Mouse (Mus musculus) stomach, embryonic 15.5 days (tissue): ENCODE measurements at regions not wholly inside any gene's neighbourhood (a gene's known extent, or its start where the extent isn't known, plus 50 kb on each side); places are given as distances from the start of the nearest gene placed in this dataset.

Experiments
- ATAC-seq: fragments of 200-750 bp; cut with Nextera tagmentation; 2 replicates; pipeline ENCODE4 v1.8.0; 2017; ENCODE audit warnings: low read depth, moderate number of reproducible peaks, moderate TSS enrichment; ENCODE audit not compliant: insufficient read depth, low FRiP score
- H3K27ac ChIP-seq: fragments of 300-500 bp; sonication (generic); 2 replicates; pipeline ENCODE4 v1.5.1; 2015; ENCODE audit warnings: mild to moderate bottlenecking, inconsistent platforms
- H3K27me3 ChIP-seq: fragments of 300-500 bp; sonication (generic); replicated peaks from 2 replicates; pipeline ENCODE4 v1.6.1; 2015; ENCODE audit warnings: inconsistent platforms
- H3K36me3 ChIP-seq: fragments of 300-500 bp; sonication (generic); 2 replicates; pipeline ENCODE4 v1.6.1; 2015; ENCODE audit warnings: inconsistent platforms
- H3K4me1 ChIP-seq: fragments of 300-500 bp; sonication (generic); 2 replicates; pipeline ENCODE4 v1.6.1; 2015; ENCODE audit warnings: inconsistent platforms
- H3K4me2 ChIP-seq: fragments of 300-500 bp; sonication (generic); 2 replicates; pipeline ENCODE4 v1.6.1; 2015; ENCODE audit warnings: mild to moderate bottlenecking, inconsistent platforms
- H3K4me3 ChIP-seq: fragments of 300-500 bp; sonication (generic); replicated peaks from 2 replicates; pipeline ENCODE4 v1.5.1; 2015; ENCODE audit warnings: inconsistent platforms
- H3K9ac ChIP-seq: fragments of 300-500 bp; sonication (generic); 2 replicates; pipeline ENCODE4 v1.6.1; 2015; ENCODE audit warnings: inconsistent platforms
- H3K9me3 ChIP-seq: fragments of 300-500 bp; sonication (generic); 2 replicates; pipeline ENCODE4 v1.6.1; 2016; ENCODE audit warnings: inconsistent platforms
- WGBS: fragments of 180-500 bp; shearing (Covaris S2); methylation state at CpG from one replicate; pipeline ENCODE4 v1.1.7; 2015; 5-methylcytosine and 5-hydroxymethylcytosine counted together

DNA sequence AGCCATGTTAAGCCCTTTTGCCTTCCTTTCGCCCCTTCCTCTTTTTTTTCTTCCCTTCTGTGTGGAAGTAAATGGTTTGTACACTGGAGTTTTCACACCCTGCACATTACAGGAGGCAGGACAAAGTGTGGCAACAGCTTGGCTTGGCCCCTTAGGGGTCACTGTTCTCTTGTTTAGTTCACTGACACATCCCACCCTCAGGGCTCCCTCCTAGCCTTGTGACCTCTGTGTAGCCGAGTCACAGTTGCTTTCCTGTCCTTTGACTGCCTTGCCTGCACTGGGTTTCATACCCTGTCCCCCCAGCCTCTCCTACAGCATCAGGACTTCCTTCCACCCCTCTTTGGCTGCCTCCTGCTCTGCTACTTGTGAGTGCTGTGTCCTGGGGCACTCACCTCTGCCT is 835.6 kb upstream of the Car8 start:
- no peak overlapping the region for H3K4me2 ChIP-seq
- no peaks in the 10 kb centered on the region for H3K36me3 ChIP-seq
- H3K9me3 ChIP-seq: no peaks in the 10 kb centered on the region
- H3K4me3 ChIP-seq: no peak overlapping the region
- no peaks in the 10 kb centered on the region for H3K27me3 ChIP-seq
- H3K27ac ChIP-seq: no peak overlapping the region
- H3K4me1 ChIP-seq: no peaks in the 10 kb centered on the region
- 60% methylated on average over 2 of the region's 2 CpGs for WGBS
- no peak for ATAC-seq
- no peak overlapping the region for H3K9ac ChIP-seq

DNA sequence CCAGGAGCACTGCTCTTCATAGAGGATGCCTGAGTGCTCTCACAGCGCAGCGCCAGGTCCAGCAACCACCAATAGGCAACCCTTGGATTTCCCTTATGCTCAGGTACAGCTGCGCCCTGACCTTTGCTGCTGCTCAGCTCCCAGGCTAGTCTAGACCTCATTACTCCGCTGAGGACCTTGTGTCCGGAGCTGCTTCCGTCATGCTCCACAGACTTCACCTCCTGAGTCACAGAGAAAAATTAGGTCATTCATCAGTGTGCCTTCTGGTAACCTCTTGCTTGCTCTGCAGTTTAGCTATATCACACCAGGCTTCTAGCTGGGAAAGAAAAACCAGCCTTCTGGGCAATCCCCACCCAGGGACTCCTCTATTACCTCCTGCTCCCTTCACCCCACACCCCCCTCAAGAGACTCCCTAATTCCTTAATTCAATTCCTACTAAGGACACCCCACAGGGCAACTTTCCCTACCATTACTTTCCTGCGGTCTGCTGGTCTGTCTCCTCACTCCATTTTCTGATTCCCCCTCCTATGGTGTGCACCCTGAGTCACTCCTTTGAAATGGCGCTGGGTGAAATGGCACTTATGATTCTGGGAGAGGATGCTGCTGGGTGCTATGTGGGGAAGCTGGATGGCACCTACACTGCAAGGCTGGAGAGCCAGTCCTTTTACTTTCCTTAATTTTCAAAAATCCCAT is 835.0 kb upstream of the Car8 start:
- H3K27ac ChIP-seq: no peak overlapping the region
- no peaks in the 10 kb centered on the region for H3K27me3 ChIP-seq
- no peak overlapping the region for H3K9ac ChIP-seq
- H3K9me3 ChIP-seq: no peaks in the 10 kb centered on the region
- H3K4me1 ChIP-seq: no peaks in the 10 kb centered on the region
- no peak for ATAC-seq
- H3K36me3 ChIP-seq: no peaks in the 10 kb centered on the region
- 71% methylated on average over 8 of the region's 8 CpGs for WGBS
- H3K4me2 ChIP-seq: no peak overlapping the region
- no peak overlapping the region for H3K4me3 ChIP-seq

DNA sequence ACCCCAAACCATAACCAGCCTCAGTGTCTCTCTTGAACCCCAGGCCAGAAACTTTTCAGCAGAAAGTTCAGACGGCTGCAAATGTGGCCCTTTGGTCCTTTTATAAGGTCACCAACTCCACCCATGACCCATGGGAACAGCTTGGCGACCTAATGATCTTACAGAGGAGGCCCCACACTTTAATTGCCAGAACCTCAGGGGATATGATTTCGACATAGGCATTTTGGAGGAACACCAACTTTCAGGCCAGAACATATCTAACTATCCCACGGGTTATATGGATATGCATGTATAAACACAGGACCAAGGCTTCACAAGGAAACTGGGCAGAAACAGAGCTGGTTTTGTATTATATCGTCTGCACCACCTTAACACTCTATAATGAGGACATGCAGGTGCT is 833.5 kb upstream of the Car8 start:
- ATAC-seq: no peak
- Histone ChIP-seq H3K36me3 (no peaks in the 10 kb centered on the region), H3K27me3 (no peaks in the 10 kb centered on the region), H3K27ac (no peak overlapping the region), H3K4me2 (no peak overlapping the region), H3K9me3 (no peaks in the 10 kb centered on the region), H3K9ac (no peak overlapping the region), H3K4me3 (no peak overlapping the region), H3K4me1 (no peaks in the 10 kb centered on the region)
- WGBS: 54% methylated on average over 5 of the region's 5 CpGs

DNA sequence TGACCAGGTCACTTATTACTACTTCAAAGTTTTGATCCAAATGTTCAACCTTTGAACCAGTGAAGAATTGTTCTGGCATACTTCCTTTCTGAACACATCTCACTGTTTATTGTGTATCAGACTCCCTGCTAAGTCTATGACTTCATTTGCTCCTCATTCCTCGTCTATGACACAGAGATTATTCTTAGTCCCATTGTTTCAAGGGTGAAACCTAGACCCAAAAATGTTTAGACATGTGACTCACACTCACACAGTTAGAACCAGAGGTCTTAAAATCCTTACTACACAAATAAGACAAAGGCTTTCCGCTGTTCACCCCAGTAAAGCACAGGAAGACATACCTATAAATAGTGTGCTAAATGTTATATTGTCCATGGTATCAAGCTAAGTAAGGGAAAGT is 829.0 kb upstream of the Car8 start:
- no peak for ATAC-seq
- H3K27ac ChIP-seq: no peak overlapping the region
- whole genome bisulfite sequencing: 66% methylated on average over 2 of the region's 2 CpGs

GRCm38 (mm10) chr4:9065981-9066815 is 827.4 kb upstream of the Car8 start:
- H3K27ac ChIP-seq: no peak overlapping the region
- no peak overlapping the region for H3K4me3 ChIP-seq
- no peak overlapping the region for H3K9ac ChIP-seq
- no peaks in the 10 kb centered on the region for H3K36me3 ChIP-seq
- 69% methylated on average over 10 of the region's 10 CpGs for WGBS
- H3K9me3 ChIP-seq: no peaks in the 10 kb centered on the region
- no peak for ATAC-seq
- H3K4me1 ChIP-seq: no peaks in the 10 kb centered on the region
- H3K27me3 ChIP-seq: no peaks in the 10 kb centered on the region
- no peak overlapping the region for H3K4me2 ChIP-seq

More for the DNA sequence above, 829.0 kb upstream of the Car8 start:
- H3K4me3 ChIP-seq: no peak overlapping the region
- no peaks in the 10 kb centered on the region for H3K27me3 ChIP-seq
- no peak overlapping the region for H3K9ac ChIP-seq
- no peaks in the 10 kb centered on the region for H3K9me3 ChIP-seq
- no peaks in the 10 kb centered on the region for H3K4me1 ChIP-seq
- no peaks in the 10 kb centered on the region for H3K36me3 ChIP-seq
- no peak overlapping the region for H3K4me2 ChIP-seq

DNA sequence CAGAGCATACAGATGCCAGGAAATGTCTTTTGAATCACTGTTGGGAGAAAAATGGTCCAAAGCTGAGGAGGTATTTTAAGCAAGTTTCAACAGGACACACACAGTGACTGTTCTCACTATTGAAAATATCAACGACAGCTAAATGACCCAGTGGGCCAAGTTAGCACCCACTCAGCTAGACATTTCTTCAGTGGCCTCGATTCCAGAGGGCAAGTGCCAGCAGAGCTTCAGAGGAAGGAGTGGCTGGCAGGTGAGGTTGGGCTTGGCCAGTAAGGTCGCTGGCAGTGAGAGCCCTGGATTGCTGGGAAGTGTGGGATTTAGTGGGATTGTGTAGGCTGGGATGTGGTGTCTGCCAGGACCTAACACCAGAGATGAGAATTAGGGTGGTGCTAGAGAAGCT is 823.1 kb upstream of the Car8 start:
- WGBS: 60% methylated on average over 3 of the region's 3 CpGs
- no peak overlapping the region for H3K4me3 ChIP-seq
- H3K36me3 ChIP-seq: no peaks in the 10 kb centered on the region
- no peaks in the 10 kb centered on the region for H3K4me1 ChIP-seq
- no peak for ATAC-seq
- H3K4me2 ChIP-seq: no peak overlapping the region
- H3K27ac ChIP-seq: no peak overlapping the region
- no peaks in the 10 kb centered on the region for H3K9me3 ChIP-seq
- no peak overlapping the region for H3K9ac ChIP-seq
- no peaks in the 10 kb centered on the region for H3K27me3 ChIP-seq

DNA sequence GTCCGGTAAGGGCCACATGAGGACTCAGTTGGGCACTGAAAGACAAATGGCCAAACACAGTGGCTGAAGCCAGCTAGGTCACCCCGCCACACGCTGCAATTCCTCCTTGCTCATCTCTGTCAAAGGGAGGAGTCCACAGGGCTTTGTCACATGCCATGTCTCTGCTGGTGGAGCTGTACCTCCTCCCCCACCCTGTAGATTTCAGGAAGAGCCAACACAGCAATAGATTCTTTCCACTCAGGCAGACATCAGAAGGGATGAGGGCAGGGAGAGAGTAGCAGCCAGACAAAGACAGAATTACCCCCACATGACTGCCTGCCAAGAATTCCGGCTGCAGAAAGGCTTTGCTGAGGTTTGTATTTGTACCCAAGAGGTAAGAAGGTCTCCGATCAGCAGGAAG is 821.4 kb upstream of the Car8 start:
- Histone ChIP-seq H3K9ac (no peak overlapping the region), H3K27ac (no peak overlapping the region), H3K27me3 (no peaks in the 10 kb centered on the region), H3K4me3 (no peak overlapping the region), H3K4me1 (no peaks in the 10 kb centered on the region), H3K36me3 (no peaks in the 10 kb centered on the region), H3K4me2 (no peak overlapping the region), H3K9me3 (no peaks in the 10 kb centered on the region)
- ATAC-seq: no peak
- WGBS: 73% methylated on average over 5 of the region's 5 CpGs

GRCm38 (mm10) chr4:9057676-9058075 is 818.8 kb upstream of the Car8 start:
- Histone ChIP-seq H3K4me1 (no peaks in the 10 kb centered on the region), H3K36me3 (no peaks in the 10 kb centered on the region), H3K27ac (no peak overlapping the region), H3K4me2 (no peak overlapping the region), H3K9me3 (no peaks in the 10 kb centered on the region), H3K4me3 (no peak overlapping the region), H3K27me3 (no peaks in the 10 kb centered on the region), H3K9ac (no peak overlapping the region)
- no peak for ATAC-seq
- WGBS: 70% methylated on average over 4 of the region's 4 CpGs

GRCm38 (mm10) chr4:9057113-9057512 is 818.3 kb upstream of the Car8 start:
- no peak; the same call in 1 of the 2 replicates for ATAC-seq
- no peak overlapping the region for H3K4me3 ChIP-seq
- H3K36me3 ChIP-seq: no peaks in the 10 kb centered on the region
- H3K4me2 ChIP-seq: no peak overlapping the region
- H3K9ac ChIP-seq: no peak overlapping the region
- no peaks in the 10 kb centered on the region for H3K4me1 ChIP-seq
- no peak overlapping the region for H3K27ac ChIP-seq
- H3K27me3 ChIP-seq: no peaks in the 10 kb centered on the region
- no peaks in the 10 kb centered on the region for H3K9me3 ChIP-seq
- 91% methylated on average over 7 of the region's 7 CpGs for WGBS

DNA sequence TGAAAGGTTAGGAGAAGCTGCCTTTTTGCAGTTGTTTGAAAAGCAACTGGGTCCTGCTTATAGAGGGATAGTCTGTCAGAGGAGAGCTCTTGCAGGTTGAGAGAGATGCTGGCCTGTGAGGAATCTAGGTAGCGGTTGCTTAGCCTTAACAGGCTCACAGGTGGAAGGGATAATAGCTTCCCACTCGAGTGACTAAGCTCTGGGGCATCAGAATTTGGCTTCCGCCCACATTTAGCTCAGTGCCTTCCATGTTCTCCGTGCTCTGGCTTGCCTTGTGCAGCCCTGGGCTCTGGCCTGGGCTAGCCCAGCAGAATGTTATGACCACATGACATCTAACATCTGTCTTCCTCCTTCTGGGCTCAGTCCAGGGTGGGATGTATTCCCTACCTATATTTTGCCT is 817.0 kb upstream of the Car8 start:
- Histone ChIP-seq H3K36me3 (no peaks in the 10 kb centered on the region), H3K27me3 (no peaks in the 10 kb centered on the region), H3K9ac (no peak overlapping the region), H3K27ac (no peak overlapping the region), H3K4me2 (no peak overlapping the region), H3K4me3 (no peak overlapping the region), H3K9me3 (no peaks in the 10 kb centered on the region), H3K4me1 (no peaks in the 10 kb centered on the region)
- WGBS: 67% methylated on average over 4 of the region's 4 CpGs
- no peak for ATAC-seq

- H3K4me1 ChIP-seq: no peaks in the 10 kb centered on the region
- 42% methylated on average over 9 of the region's 9 CpGs for WGBS
- no peaks in the 10 kb centered on the region for H3K27me3 ChIP-seq
- no peak overlapping the region for H3K4me3 ChIP-seq
- H3K9ac ChIP-seq: no peak overlapping the region
- H3K4me2 ChIP-seq: no peak overlapping the region
- H3K36me3 ChIP-seq: no peaks in the 10 kb centered on the region
- H3K9me3 ChIP-seq: no peaks in the 10 kb centered on the region
- ATAC-seq: no peak
- no peak overlapping the region for H3K27ac ChIP-seq
Observed at GRCm38 (mm10) chr4:9055266-9055820, 816.5 kb upstream of the Car8 start.

GRCm38 (mm10) chr4:9048817-9049216 is 810.0 kb upstream of the Car8 start:
- Histone ChIP-seq H3K27me3 (no peaks in the 10 kb centered on the region), H3K27ac (no peak overlapping the region), H3K36me3 (no peaks in the 10 kb centered on the region), H3K4me1 (no peaks in the 10 kb centered on the region), H3K9me3 (no peaks in the 10 kb centered on the region), H3K4me3 (no peak overlapping the region), H3K4me2 (no peak overlapping the region), H3K9ac (no peak overlapping the region)
- 88% methylated on average over 1 of the region's 1 CpGs for WGBS
- no peak for ATAC-seq
